Mouse (Mus musculus): Measurements from ENCODE around the gene Acot2. TPM values are rescaled to one million over a fixed set of nuclear protein-coding genes. Genes with fewer than 3 reads are reported as not detected.
"Not testable (repeated sequence)": the region's sequence is repeated elsewhere in the genome, so short reads cannot be mapped to it uniquely, and the experiment has no call there.

Acot2 gene
- polyA plus RNA-seq, 1 experiment from 2014 or later = 23.1 TPM

GRCm38 (mm10) chr12:84028328-84028727 is 40.7 kb downstream of the Acot2 start:
- WGBS = 61% methylated on average over 3 of the region's 3 CpGs
- H3K4me1 ChIP-seq = not testable (repeated sequence)

GRCm38 (mm10) chr12:84029043-84029442 is 41.4 kb downstream of the Acot2 start:
- H3K27me3 ChIP-seq (ENCODE audit: insufficient read depth, poor library complexity, severe bottlenecking); H3K4me1 ChIP-seq; H3K9me3 ChIP-seq; DNase-seq (ENCODE audit: low spot score); H3K4me3 ChIP-seq; H3K27ac ChIP-seq; H3K36me3 ChIP-seq: not testable (repeated sequence)
- 86% methylated on average over 1 of the region's 1 CpGs for WGBS

More at GRCm38 (mm10) chr12:84028328-84028727, 40.7 kb downstream of the Acot2 start:
- not testable (repeated sequence) for H3K9me3 ChIP-seq; H3K27ac ChIP-seq; H3K4me3 ChIP-seq; H3K27me3 ChIP-seq (ENCODE audit: insufficient read depth, poor library complexity, severe bottlenecking); DNase-seq (ENCODE audit: low spot score); H3K36me3 ChIP-seq

- Histone ChIP-seq H3K36me3 (no peaks in the 10 kb centered on the region), H3K27me3 (ENCODE audit: insufficient read depth, poor library complexity, severe bottlenecking) (no peaks in the 10 kb centered on the region), H3K4me3 (no peak overlapping the region), H3K27ac (no peak overlapping the region), H3K9me3 (no peaks in the 10 kb centered on the region), H3K4me1 (no peaks in the 10 kb centered on the region)
- DNase-seq (ENCODE audit: low spot score) = peak; percentile 76
- WGBS = 65% methylated on average over 4 of the region's 4 CpGs
These were observed 43.1 kb downstream of the Acot2 start for GRCm38 (mm10) chr12:84030659-84031332.

- Histone ChIP-seq H3K36me3 (no peaks in the 10 kb centered on the region), H3K9me3 (no peaks in the 10 kb centered on the region), H3K4me1 (no peaks in the 10 kb centered on the region), H3K27ac (no peak overlapping the region), H3K4me3 (no peak overlapping the region), H3K27me3 (ENCODE audit: insufficient read depth, poor library complexity, severe bottlenecking) (peaks cover 6% of the 10 kb centered on the region; the same call in 1 of the 2 replicates)
- 87% methylated on average over 4 of the region's 4 CpGs for WGBS
- no peak for DNase-seq (ENCODE audit: low spot score)
These were observed 45.2 kb downstream of the Acot2 start for GRCm38 (mm10) chr12:84032854-84033253.

GRCm38 (mm10) chr12:84033302-84033701 is 45.6 kb downstream of the Acot2 start:
- not testable (repeated sequence) for H3K4me3 ChIP-seq; DNase-seq (ENCODE audit: low spot score); H3K4me1 ChIP-seq; H3K27ac ChIP-seq; H3K9me3 ChIP-seq; H3K27me3 ChIP-seq (ENCODE audit: insufficient read depth, poor library complexity, severe bottlenecking); H3K36me3 ChIP-seq
- 69% methylated on average over 2 of the region's 2 CpGs for WGBS

GRCm38 (mm10) chr12:84034108-84034507 is 46.4 kb downstream of the Acot2 start:
- Histone ChIP-seq H3K36me3 (no peaks in the 10 kb centered on the region), H3K9me3 (no peaks in the 10 kb centered on the region), H3K27ac (no peak overlapping the region), H3K4me1 (no peaks in the 10 kb centered on the region), H3K4me3 (no peak overlapping the region), H3K27me3 (ENCODE audit: insufficient read depth, poor library complexity, severe bottlenecking) (peaks cover 6% of the 10 kb centered on the region; the same call in 1 of the 2 replicates)
- WGBS = 59% methylated on average over 4 of the region's 4 CpGs
- DNase-seq (ENCODE audit: low spot score) = no peak

- H3K27ac ChIP-seq = peak within 1 kb of the TSS; percentile 75
- DNase-seq (ENCODE audit: low spot score); H3K9me3 ChIP-seq: not testable (repeated sequence)
These were observed 50.6 kb downstream of the Acot2 start, which contains the start of gene Acot4 for GRCm38 (mm10) chr12:84038241-84038640. Gene Acot4 (plus strand): TSS chr12:84038379.

GRCm38 (mm10) chr12:84038691-84039111 is 51.0 kb downstream of the Acot2 start, which contains the start of gene Gm49366:
Gene Gm49366 (plus strand): TSS chr12:84038935.
- Histone ChIP-seq H3K27ac (peak within 1 kb of the TSS; percentile 75), H3K4me3 (peak within 1 kb of the TSS; percentile 62)
- not testable (repeated sequence) for H3K36me3 ChIP-seq; H3K4me1 ChIP-seq; H3K27me3 ChIP-seq (ENCODE audit: insufficient read depth, poor library complexity, severe bottlenecking); H3K9me3 ChIP-seq; DNase-seq (ENCODE audit: low spot score)
- WGBS = 2% methylated on average over 39 of the region's 39 CpGs

More at GRCm38 (mm10) chr12:84038241-84038640, 50.6 kb downstream of the Acot2 start, which contains the start of gene Acot4:
- H3K4me3 ChIP-seq = peak within 1 kb of the TSS; percentile 62
- H3K4me1 ChIP-seq; H3K36me3 ChIP-seq; H3K27me3 ChIP-seq (ENCODE audit: insufficient read depth, poor library complexity, severe bottlenecking): not testable (repeated sequence)
- 6% methylated on average over 32 of the region's 32 CpGs for WGBS

- H3K27me3 ChIP-seq (ENCODE audit: insufficient read depth, poor library complexity, severe bottlenecking) = peaks cover 4% of the 10 kb centered on the region; the same call in 1 of the 2 replicates
- no peaks in the 10 kb centered on the region for H3K36me3 ChIP-seq
- WGBS = 83% methylated on average over 5 of the region's 5 CpGs
- DNase-seq (ENCODE audit: low spot score) = no peak
- H3K9me3 ChIP-seq = peaks cover 6% of the 10 kb centered on the region; the same call in 1 of the 2 replicates
- H3K4me3 ChIP-seq = no peak overlapping the region
- no peaks in the 10 kb centered on the region for H3K4me1 ChIP-seq
- no peak overlapping the region for H3K27ac ChIP-seq
These were observed 54.6 kb downstream of the Acot2 start for GRCm38 (mm10) chr12:84042248-84042647.

Other genes starting within 250 kb of the Acot2 start
- gene Papln, start 224.2 kb upstream of the Acot2 start, polyA plus RNA-seq (2016; fragmentation: Nextera tagmentation; extraction: Ambion mirVana) = 0.15 and 0.38 TPM in 2 replicates
- gene Numb, start 65.9 kb upstream of the Acot2 start, polyA plus RNA-seq (2016; fragmentation: Nextera tagmentation; extraction: Ambion mirVana) = 38.8 and 39.1 TPM in 2 replicates
- gene Riox1, start 37.3 kb upstream of the Acot2 start, polyA plus RNA-seq (2016; fragmentation: Nextera tagmentation; extraction: Ambion mirVana) = 12.3 and 19.4 TPM in 2 replicates
- gene Heatr4, start 3.0 kb upstream of the Acot2 start, polyA plus RNA-seq (2016; fragmentation: Nextera tagmentation; extraction: Ambion mirVana) = not detected in 2 replicates
- 15.3 and 23.3 TPM in 2 replicates for gene Acot1, start 21.6 kb downstream of the Acot2 start, polyA plus RNA-seq (2016; fragmentation: Nextera tagmentation; extraction: Ambion mirVana)
- gene Acot4, start 50.5 kb downstream of the Acot2 start, polyA plus RNA-seq (2016; fragmentation: Nextera tagmentation; extraction: Ambion mirVana) = 0.37 and 0.72 TPM in 2 replicates
- gene Gm49366, start 51.1 kb downstream of the Acot2 start, polyA plus RNA-seq (2016; fragmentation: Nextera tagmentation; extraction: Ambion mirVana) = not detected in 2 replicates
- 0.34 and 0.60 TPM in 2 replicates for gene Acot3, start 64.3 kb downstream of the Acot2 start, polyA plus RNA-seq (2016; fragmentation: Nextera tagmentation; extraction: Ambion mirVana)
- gene Acot5, start 81.5 kb downstream of the Acot2 start, polyA plus RNA-seq (2016; fragmentation: Nextera tagmentation; extraction: Ambion mirVana) = 0.11 TPM in 1 of 2 replicates, not detected in the other
- 0.67 and 0.69 TPM in 2 replicates for gene Acot6, start 112.8 kb downstream of the Acot2 start, polyA plus RNA-seq (2016; fragmentation: Nextera tagmentation; extraction: Ambion mirVana)
- gene Dnal1, start 126.5 kb downstream of the Acot2 start, polyA plus RNA-seq (2016; fragmentation: Nextera tagmentation; extraction: Ambion mirVana) = 3.4 and 3.7 TPM in 2 replicates
- 0.71 and 1.1 TPM in 2 replicates for gene Pnma1, start 160.6 kb downstream of the Acot2 start, polyA plus RNA-seq (2016; fragmentation: Nextera tagmentation; extraction: Ambion mirVana)
- 8.0 and 10.5 TPM in 2 replicates for gene Elmsan1, start 231.0 kb downstream of the Acot2 start, polyA plus RNA-seq (2016; fragmentation: Nextera tagmentation; extraction: Ambion mirVana)

All from heart, embryonic 10.5 days (tissue).